Mouse (Mus musculus) right cerebral cortex, postnatal 14 days (tissue): ENCODE results near the gene Slc30a2.
"Not testable (repeated sequence)": the region's sequence is repeated elsewhere in the genome, so short reads cannot be mapped to it uniquely, and the experiment has no call there.

ENCODE experiments used
- DNase-seq: peaks from one replicate; pipeline ENCODE4 v3.0.0; 2022

The Slc30a2 gene

DNA sequence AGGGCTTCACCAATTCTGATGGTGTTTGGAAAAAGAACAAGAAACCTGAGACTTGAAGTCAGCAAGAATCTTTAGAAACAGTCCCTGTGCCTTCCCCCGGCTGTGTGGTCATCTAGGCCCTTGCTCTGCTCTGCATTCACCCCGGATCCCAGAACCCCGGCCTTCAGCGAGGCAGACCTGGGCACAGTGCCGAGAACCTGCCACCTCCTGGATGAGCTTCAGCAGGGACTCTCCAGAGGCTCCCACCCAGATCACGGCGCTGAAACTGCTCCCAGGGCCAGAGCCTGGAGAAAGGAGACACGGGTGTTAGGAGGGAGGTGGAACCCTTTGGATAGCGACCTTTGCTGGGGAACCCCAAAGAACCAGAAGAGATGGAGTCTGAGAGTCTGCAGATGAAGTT lies 19.1 kb downstream of the Slc30a2 start:
- DNase-seq, result no peak

DNA sequence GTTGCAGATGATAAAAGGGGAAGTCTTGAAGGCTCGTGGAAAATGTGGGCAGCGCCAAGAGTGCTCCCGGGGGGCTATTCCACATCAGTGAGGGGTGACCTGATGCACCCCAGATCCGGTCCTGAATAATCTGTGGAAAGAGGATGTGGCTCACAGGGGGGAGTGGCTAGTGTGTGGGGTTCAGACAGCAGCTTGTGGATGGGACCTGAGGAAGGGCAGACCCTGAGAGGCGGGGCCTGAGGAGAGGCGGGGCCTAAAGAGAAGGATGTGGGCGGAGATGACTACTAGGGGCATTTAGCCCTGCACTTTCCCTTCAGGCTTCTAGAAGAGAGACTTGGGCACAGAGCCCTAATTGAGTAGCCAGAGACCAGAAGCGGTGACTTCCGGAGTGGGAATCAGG lies 19.6 kb downstream of the Slc30a2 start:
- no peak for DNase-seq

DNA sequence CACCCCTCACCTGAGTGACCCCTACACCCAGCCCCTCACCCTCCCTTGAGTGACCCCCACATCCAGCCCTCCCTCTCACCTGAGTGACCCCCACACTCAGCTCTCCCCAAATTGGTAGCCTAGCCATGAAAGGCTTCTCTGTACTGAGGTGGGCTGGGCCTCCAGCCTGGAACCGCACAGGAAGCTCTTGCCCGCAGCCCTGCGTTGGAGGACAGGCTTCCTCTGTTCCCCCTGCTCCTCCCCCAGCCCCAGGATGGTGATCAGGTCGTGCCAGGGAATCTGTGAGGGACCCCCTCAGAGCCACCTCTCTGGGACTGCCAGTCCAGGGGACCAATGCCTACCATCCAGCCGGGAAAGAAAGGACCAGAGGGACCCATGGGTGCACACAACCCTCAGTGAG lies 22.3 kb downstream of the Slc30a2 start:
- no peak for DNase-seq

DNA sequence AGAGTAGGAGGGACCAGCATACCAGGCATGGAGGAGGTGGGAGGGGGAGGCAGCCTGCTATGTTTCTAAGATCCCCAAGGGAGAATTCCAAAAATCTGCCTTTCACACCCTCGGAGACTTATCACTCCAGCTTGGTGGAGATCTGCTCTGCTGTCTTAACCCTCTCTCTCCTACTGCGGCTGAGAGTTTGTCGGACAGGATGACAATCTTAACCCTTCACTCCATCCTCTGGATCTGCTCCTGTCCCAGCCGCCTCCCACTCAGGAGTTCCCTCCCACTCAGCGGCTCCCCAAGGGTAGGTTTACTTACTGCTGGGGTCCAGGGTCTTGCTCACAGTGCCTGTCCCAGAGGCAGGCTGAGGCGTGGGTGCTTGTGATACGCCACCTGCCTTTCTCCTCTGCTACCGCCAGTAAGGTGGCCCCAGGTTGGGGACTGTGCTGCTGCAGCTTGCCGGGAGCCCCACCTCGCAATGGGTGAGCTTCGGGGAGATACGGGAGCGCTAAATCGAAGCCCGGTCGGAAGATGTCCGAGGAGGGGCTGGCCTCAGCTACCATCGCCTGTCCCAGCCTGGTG lies 27.8 kb downstream of the Slc30a2 start:
- peak; percentile 32 for DNase-seq

DNA sequence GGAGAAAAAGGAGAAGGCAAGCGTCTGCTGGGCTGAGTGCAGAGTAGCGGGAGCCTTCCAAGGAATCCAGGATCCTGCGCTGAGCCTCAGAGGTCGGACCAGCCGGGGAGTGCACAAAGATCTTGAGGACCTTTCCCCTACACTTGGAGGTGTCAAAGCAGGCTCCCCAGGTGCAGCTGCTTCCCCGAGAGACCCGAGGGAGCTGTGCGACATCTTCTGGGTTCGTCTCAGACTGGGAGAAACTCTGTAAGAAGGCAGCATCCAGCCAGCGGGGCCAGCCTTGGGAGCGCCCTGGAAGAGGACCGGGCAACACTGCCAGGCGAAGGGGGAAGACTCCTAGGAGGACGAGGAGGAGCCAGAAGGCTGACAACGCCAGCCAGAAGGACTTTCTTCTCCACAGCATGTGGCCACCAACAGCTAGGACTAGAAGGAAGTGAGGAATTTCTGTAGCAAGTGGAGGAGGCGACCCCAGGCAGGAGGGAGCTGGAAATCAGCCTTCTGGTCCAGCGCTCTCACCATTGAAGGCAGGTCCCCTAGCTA lies 28.4 kb downstream of the Slc30a2 start:
- DNase-seq, result peak; percentile 31

GRCm38 (mm10) chr4:134372294-134372747 lies 29.3 kb downstream of the Slc30a2 start:
- peak; percentile 81 for DNase-seq

DNA sequence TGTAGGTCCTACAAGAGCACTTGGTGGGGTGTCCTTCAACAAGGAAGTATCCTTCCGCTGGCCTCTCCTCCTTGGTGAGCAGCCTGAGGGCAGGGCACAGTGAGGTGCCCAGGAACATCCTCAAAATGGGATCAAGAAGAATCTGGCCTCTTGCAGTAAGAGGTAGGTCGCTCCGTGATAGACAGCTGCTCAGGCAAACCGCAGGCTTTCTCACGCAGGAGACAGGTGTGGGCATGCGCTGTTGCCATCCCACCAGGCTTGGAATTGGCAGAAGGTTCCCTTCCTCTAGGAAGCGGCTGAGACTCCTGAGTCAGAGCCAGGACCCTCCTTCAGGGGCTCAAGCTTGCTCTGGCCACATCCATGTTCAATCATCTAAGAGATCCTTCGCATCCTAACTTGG lies 30.3 kb downstream of the Slc30a2 start:
- no peak for DNase-seq

- no peak for DNase-seq
These were observed 31.3 kb downstream of the Slc30a2 start for GRCm38 (mm10) chr4:134374306-134374705.

DNA sequence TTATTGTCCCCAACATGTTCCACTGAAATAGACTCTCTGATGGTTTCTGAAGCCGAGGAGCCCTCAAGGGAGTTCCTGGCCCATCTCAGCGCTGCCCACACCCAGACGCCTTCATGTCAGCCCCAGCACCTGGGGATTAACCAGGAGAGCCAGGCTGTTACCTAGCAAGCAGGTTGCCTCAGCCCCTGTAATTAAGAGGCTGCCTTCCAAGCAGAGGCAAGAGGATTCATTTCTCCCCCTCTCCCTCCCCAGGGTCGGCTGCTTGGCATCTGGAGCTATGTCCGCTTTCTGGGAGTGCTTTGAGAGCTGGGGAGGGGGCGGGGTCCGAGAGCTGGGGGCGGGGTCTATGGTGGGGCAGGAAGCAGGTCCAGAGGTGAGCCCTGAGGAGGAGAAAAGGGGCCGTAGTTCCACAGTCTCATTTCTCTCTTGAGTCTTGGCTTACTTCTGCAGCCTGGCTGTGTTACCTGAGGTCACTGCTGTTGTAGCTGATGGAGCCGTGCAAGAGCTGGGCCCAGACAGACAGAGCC lies 35.2 kb downstream of the Slc30a2 start:
- no peak for DNase-seq

DNA sequence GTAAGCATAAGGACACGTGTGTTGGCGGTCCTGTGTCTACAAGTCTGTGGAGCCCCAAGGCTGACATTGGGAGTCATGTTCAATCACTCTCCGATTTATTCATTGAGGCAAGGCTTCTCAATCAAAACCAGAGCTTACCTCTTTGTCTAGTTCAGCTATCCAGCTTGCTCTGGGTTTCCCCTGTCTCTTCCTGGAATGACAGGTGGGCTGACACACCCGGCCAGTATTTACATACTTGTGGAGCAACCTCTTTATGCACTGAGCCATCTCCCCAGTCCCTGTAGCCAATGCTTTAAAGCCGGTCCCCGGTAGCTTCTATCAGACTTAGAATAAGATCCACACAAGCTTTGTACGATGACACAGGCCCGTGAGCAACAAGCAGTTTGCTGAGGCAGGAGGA lies 36.5 kb downstream of the Slc30a2 start:
- no peak for DNase-seq

DNA sequence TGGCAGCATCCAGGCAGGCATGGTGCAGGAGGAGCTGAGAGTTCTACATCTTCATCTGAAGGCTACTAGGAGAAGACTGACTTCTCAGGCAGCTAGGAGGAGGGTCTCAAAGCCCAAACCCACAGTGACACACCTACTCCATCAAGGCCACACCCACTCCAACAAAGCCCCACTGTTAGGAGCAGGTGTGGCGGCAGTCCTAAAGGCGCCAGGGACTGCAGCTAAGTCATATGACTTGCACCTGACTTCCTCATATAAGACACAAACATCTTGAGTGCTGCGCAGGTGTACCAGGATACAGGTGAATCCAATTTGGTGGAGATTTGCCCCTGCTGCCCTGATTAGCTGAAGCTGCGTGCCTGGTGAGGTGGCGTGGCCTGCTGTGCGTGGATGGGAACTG lies 40.8 kb downstream of the Slc30a2 start, which contains the start of gene Extl1:
Gene Extl1, minus strand, starts transcription at position 101 of the 400 bp plus-strand sequence.
- DNase-seq, result not testable (repeated sequence)

DNA sequence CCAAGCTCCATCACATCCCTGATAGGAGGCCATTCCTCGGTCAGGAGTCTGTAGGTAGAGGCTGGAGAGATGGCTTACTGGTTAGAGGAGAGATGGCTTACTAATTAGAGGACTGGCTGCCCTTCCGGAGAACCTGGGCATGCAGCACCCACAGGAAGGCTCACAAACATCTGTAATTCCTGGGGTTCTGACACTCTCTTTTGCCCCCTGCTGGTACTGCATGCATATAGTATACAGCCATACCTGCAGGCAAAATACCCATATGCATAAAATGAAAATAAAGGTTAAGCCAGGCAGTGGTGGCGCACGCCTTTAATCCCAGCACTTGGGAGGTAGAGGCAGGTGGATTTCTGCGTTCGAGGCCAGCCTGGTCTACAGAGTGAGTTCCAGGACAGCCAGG lies 44.3 kb downstream of the Slc30a2 start:
- DNase-seq, result no peak

GRCm38 (mm10) chr4:134388397-134388796 lies 45.4 kb downstream of the Slc30a2 start:
- peak; percentile 69 for DNase-seq

GRCm38 (mm10) chr4:134391636-134392035 lies 48.7 kb downstream of the Slc30a2 start:
- DNase-seq, result no peak

DNA sequence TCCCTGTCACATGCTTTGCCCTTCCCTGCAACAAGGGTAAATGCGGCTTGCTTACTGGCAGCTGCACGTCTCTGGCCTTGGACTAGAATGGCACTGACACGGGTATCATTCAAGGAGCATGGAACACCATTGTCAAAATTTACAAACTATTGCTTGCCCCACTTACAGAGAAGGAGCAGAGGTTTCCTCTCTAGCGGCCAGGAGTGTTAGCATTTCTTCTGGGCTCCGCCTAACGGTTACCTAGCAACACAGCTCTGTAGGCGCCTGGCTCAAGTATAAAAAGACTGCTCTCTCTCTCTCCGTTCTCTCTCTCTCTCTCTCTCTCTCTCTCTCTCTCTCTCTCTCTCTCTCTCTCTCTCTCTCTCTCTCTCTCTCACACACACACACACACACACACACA lies 49.6 kb downstream of the Slc30a2 start:
- no peak for DNase-seq

- no peak for DNase-seq
These were observed 50.0 kb downstream of the Slc30a2 start for GRCm38 (mm10) chr4:134393026-134393425.

- no peak for DNase-seq
These were observed 52.2 kb downstream of the Slc30a2 start for GRCm38 (mm10) chr4:134395142-134395541.

GRCm38 (mm10) chr4:134395977-134396825 lies 53.2 kb downstream of the Slc30a2 start, which contains the start of gene Pafah2:
Gene Pafah2, plus strand, starts transcription at chr4:134396320.
- DNase-seq, result peak; percentile 90

DNA sequence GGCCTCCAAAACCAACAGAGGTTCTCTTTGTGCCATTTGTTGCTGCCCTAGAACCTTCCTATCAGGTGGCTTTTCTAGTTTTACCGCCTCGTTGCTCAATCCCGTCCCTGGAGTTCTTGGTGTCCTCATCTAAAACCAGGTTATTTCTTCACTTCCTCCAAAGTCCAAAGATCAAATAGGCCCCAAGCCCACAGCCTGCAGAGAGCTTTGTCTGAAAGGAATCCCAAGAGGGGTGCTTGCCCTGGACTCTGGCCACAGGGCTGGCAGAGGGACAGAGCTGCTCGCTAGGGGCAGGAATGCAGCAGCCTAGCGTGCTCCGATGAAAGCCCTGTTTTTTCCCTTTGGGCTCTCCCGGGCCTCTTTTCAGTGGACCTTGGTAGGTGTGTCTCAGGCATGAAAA lies 54.1 kb downstream of the Slc30a2 start:
- DNase-seq, result no peak

GRCm38 (mm10) chr4:134397732-134398131 lies 54.8 kb downstream of the Slc30a2 start:
- DNase-seq, result no peak

- no peak for DNase-seq
These were observed 57.2 kb downstream of the Slc30a2 start for GRCm38 (mm10) chr4:134400206-134400605.

DNA sequence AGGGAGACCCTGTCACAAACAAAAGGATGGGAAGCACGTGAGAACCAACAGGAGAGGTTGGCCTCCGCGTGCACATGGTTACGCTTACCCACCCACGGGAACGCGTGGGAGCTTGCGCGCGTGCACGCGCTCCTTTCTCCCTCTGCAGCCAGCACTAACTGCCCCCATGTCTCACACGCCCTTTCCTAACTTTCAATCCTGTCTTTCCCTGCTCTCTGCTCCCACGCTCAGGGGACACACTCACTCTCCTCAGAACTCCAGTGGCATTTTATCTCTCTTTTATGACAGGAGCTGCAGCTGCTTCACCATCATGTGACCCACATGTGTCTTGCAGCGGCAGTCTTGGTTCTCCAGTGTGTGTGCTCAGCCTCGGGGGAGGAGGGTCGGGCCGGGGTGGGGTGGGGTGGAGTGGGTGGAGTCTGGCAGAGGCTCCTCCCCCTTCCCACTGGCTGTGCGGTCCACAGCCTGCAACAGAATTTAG lies 58.2 kb downstream of the Slc30a2 start:
- peak; percentile 72 for DNase-seq

DNA sequence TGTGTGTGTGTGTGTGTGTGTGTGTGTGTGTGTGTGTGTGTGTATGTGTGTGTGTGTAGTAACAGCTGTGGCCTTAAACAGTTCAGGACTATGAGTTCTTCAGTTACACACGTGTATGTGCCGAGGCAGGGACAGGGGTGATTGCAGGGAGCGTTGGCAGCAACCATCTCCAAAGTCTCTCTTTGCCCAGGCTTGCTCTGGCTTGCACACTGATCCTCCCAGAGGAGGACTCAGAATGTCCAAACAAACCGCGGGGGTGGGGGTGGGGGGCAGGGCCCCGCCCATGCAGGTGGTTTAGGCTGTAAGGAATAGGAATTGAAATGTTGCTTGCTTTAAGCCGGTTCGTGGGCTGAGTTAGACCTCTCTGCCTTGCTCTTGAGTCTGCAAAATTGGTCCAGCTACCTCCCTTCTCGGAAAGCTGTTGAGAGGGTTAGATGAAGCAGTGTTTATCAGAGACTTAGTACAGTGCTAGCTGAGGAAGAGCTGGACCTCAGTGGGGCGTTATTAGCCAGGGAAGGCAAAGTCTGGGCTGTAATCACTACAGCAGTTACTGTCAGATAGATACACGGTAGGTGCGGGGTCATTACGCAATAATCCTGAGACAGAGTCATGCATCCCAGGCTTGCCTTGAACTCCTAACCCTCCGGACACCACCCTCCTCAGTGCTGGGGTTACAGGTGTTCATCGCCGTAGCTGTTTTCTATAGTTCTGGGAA lies 59.0 kb downstream of the Slc30a2 start:
- no peak for DNase-seq
